Mouse (Mus musculus): ENCODE measurements around the gene Fam174b. TPM values are rescaled to one million over a fixed set of nuclear protein-coding genes. Genes with fewer than 3 reads are reported as not detected.
A peak's percentile ranks its signal among the peaks of the same experiment; 100 is the strongest.

Gene Fam174b
- polyA plus RNA-seq, 1 experiment from 2014 or later, result 20.0 TPM

DNA sequence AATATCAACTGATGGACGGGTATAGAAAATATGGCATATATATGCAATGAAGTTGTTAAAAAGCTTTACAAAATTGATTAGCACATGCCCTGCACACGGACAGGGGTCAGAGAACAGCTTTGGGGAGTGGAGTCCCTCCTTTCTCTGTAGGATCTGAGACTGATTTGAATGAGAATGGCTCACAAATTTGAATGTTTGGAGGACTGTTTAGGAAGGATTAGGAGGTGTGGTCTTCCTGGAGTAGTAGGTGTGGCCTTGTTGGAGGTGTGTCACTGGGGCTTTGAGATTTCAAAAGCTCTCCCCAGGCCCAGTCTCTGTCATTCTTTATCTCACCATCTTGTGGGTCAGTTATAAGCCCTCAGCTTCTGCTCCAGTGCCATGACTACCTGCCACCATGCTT lies 4.1 kb upstream of the Fam174b start:
- no peak for DNase-seq (ENCODE audit: low spot score)
- Histone ChIP-seq H3K4me3 (no peak overlapping the region), H3K27me3 (ENCODE audit: low read depth, poor library complexity, severe bottlenecking) (peaks cover 29% of the 10 kb centered on the region), H3K36me3 (no peaks in the 10 kb centered on the region), H3K27ac (no peak overlapping the region), H3K4me1 (peaks cover 18% of the 10 kb centered on the region), H3K9me3 (replicated peaks) (no peaks in the 10 kb centered on the region)
- WGBS, result 83% methylated on average over 2 of the region's 2 CpGs

GRCm38 (mm10) chr7:73741392-73741791 lies 1.3 kb downstream of the Fam174b start:
- Histone ChIP-seq H3K4me3 (peak overlapping the region; percentile 75), H3K36me3 (no peaks in the 10 kb centered on the region), H3K9me3 (replicated peaks) (no peaks in the 10 kb centered on the region), H3K27ac (peak overlapping the region; percentile 44; the same call in 1 of the 2 replicates), H3K27me3 (ENCODE audit: low read depth, poor library complexity, severe bottlenecking) (peaks cover 40% of the 10 kb centered on the region), H3K4me1 (peaks cover 28% of the 10 kb centered on the region)
- peak; percentile 34 for DNase-seq (ENCODE audit: low spot score)
- WGBS, result 63% methylated on average over 5 of the region's 5 CpGs

DNA sequence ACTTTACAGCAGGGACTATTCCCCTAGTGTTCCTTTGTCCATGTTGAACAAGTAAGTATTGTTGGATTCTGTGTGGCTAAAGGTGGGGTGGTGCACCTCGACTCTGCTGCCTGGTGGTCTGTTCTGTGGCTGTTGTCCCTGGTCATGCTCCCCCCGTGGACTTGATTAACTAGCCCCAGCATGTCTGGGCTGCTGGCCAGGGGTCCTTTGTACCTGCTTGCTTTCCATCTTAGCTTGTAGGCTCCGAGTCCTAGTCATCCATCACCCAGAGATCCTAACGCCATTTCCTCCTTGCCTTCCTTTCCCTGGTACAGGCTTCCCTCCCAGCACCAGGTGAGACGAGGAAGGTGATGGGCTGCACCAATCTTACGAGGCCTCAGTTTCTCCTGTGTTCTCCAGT lies 1.7 kb downstream of the Fam174b start:
- Histone ChIP-seq H3K4me1 (peaks cover 28% of the 10 kb centered on the region), H3K9me3 (replicated peaks) (no peaks in the 10 kb centered on the region), H3K4me3 (peak overlapping the region; percentile 75; the same call in 1 of the 2 replicates), H3K27me3 (ENCODE audit: low read depth, poor library complexity, severe bottlenecking) (peaks cover 40% of the 10 kb centered on the region), H3K27ac (peak overlapping the region; percentile 44; the same call in 1 of the 2 replicates), H3K36me3 (no peaks in the 10 kb centered on the region)
- no peak for DNase-seq (ENCODE audit: low spot score)
- 66% methylated on average over 6 of the region's 6 CpGs for WGBS

DNA sequence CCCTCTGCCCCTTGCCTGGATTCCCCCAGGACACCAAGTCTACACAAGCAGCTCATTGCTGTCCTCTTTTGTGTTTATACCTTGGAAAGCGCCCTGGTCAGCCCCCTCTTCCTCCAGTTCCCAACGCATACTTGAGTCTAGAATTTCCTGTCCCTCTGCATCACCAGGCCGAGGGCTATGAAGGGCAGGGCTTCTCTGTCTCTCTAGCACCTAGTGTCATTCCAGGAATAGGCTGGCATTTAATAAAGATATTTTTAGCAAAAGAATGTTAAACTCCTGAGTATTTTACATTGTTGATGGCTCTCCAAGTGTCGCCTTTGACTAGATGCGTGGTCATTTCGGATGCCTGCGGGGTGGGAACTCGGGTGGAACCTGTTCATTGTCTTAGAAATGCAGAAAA lies 3.0 kb downstream of the Fam174b start:
- Histone ChIP-seq H3K9me3 (replicated peaks) (no peaks in the 10 kb centered on the region), H3K4me1 (peaks cover 28% of the 10 kb centered on the region), H3K27ac (no peak overlapping the region), H3K36me3 (no peaks in the 10 kb centered on the region), H3K4me3 (no peak overlapping the region), H3K27me3 (ENCODE audit: low read depth, poor library complexity, severe bottlenecking) (peaks cover 40% of the 10 kb centered on the region)
- DNase-seq (ENCODE audit: low spot score), result no peak
- 90% methylated on average over 8 of the region's 8 CpGs for WGBS

- no peak overlapping the region for H3K4me3 ChIP-seq
- H3K4me1 ChIP-seq, result peaks cover 26% of the 10 kb centered on the region
- no peaks in the 10 kb centered on the region for H3K9me3 ChIP-seq (replicated peaks)
- no peak overlapping the region for H3K27ac ChIP-seq
- 82% methylated on average over 10 of the region's 10 CpGs for WGBS
- no peak for DNase-seq (ENCODE audit: low spot score)
- no peaks in the 10 kb centered on the region for H3K36me3 ChIP-seq
- H3K27me3 ChIP-seq (ENCODE audit: low read depth, poor library complexity, severe bottlenecking), result peaks cover 33% of the 10 kb centered on the region
These were observed 3.8 kb downstream of the Fam174b start for GRCm38 (mm10) chr7:73743831-73744370.

GRCm38 (mm10) chr7:73745903-73746302 lies 5.8 kb downstream of the Fam174b start:
- WGBS, result 80% methylated on average over 5 of the region's 5 CpGs
- Histone ChIP-seq H3K27me3 (ENCODE audit: low read depth, poor library complexity, severe bottlenecking) (peaks cover 13% of the 10 kb centered on the region), H3K9me3 (replicated peaks) (no peaks in the 10 kb centered on the region), H3K36me3 (no peaks in the 10 kb centered on the region), H3K4me1 (peaks cover 15% of the 10 kb centered on the region), H3K4me3 (no peak overlapping the region), H3K27ac (no peak overlapping the region)
- no peak for DNase-seq (ENCODE audit: low spot score)

DNA sequence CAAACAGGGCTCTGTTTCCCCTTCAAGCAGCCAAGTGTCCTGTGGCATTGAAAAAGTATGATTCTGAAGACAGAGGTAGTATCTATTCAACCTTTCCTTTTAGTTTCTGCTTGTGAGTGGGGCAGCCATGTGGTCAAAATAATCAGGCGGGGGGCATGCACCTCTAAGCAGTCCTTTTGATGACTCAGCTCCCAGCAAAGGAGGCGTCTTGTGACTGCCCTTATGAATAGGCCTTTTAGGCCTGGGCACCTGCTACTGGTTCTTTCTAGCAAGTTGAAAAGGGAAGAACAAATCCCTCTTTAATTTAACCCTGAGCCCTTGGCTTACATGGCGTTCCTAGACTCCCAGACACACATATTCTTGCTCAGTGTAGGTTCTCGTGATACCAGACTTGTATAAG lies 6.7 kb downstream of the Fam174b start:
- no peak overlapping the region for H3K4me3 ChIP-seq
- 81% methylated on average over 4 of the region's 4 CpGs for whole genome bisulfite sequencing
- peaks cover 6% of the 10 kb centered on the region for H3K4me1 ChIP-seq
- DNase-seq (ENCODE audit: low spot score), result no peak
- peaks cover 4% of the 10 kb centered on the region for H3K27me3 ChIP-seq (ENCODE audit: low read depth, poor library complexity, severe bottlenecking)
- no peak overlapping the region for H3K27ac ChIP-seq
- H3K36me3 ChIP-seq, result no peaks in the 10 kb centered on the region
- no peaks in the 10 kb centered on the region for H3K9me3 ChIP-seq (replicated peaks)

DNA sequence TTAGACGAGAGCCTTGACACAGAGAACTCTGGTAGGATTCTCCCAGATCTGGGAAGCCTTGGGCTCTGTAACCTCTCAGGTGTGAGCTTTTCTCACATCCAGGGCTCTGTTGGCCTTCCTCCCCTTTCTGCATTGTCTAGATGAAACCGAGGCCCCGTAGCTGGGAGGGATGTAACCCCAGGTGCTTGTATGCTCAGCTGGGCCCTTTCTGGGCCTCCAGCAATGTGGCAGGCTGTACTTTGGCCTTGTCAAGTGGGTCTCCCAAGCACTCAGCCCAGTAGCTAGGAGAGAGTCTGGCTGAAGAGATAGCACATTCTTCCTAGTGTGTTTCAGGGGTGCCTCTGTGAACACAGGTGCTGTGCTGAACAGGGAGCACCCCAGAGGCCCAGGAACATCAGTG lies 7.4 kb downstream of the Fam174b start:
- Histone ChIP-seq H3K27me3 (ENCODE audit: low read depth, poor library complexity, severe bottlenecking) (no peaks in the 10 kb centered on the region), H3K36me3 (no peaks in the 10 kb centered on the region), H3K4me1 (peaks cover 4% of the 10 kb centered on the region; the same call in 1 of the 2 replicates), H3K27ac (no peak overlapping the region), H3K4me3 (no peak overlapping the region), H3K9me3 (replicated peaks) (no peaks in the 10 kb centered on the region)
- WGBS, result 93% methylated on average over 3 of the region's 3 CpGs
- no peak for DNase-seq (ENCODE audit: low spot score)

DNA sequence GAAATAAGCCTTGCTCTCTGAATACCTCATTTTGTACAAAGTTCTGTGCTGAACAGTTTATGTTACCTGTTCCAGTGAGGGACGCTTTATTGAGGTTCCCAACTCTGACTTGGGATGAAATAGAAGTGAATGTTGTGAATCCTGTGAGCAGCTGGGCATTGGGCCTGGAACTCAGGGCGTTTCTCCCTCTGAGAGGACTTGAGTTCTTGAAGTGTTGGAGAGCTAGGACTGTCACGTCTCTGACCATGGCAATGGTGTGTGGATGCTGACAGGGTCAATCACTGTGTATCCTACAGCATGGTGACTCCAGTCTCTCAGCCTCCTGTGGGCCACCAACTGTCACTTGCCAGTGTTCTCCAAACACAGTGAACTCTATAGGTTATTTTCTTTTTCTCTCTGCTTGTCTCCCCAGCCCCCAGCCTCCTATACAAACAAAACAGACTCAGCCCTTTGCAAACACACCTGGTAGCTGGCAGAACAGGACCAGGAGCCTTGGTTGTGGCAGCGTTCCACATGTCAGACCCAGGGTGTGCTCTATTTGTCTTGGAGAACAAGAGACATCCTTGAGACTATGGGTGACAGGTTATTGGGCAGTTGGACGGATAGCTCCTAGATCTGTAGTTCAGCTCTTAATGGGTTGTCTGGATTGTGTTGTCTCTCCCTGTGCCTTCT lies 8.5 kb downstream of the Fam174b start:
- peaks cover 4% of the 10 kb centered on the region; the same call in 1 of the 2 replicates for H3K4me1 ChIP-seq
- H3K27me3 ChIP-seq (ENCODE audit: low read depth, poor library complexity, severe bottlenecking), result no peaks in the 10 kb centered on the region
- no peak overlapping the region for H3K4me3 ChIP-seq
- DNase-seq (ENCODE audit: low spot score), result no peak
- H3K27ac ChIP-seq, result no peak overlapping the region
- H3K36me3 ChIP-seq, result no peaks in the 10 kb centered on the region
- WGBS, result 87% methylated on average over 5 of the region's 5 CpGs
- no peaks in the 10 kb centered on the region for H3K9me3 ChIP-seq (replicated peaks)

DNA sequence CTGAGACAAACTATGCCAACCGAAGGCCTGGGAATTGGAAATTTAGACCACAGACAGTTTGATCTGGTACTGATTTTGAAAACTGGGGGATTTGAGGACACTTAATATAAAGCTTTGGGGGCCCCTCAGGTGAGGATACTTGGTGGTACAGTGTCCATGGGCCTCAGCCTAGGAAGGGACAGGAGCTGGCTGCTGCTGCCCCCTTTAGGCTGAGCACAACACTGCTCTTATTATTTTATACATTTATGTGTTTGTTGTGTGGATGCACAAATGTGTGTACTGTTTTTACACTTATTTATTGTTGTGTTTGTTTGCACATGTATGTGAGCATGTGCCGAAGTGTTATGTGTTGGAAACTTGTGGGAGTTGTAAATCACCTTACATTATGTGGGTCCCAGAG lies 9.2 kb downstream of the Fam174b start:
- WGBS, result 87% methylated on average over 2 of the region's 2 CpGs
- no peaks in the 10 kb centered on the region for H3K36me3 ChIP-seq
- no peak for DNase-seq (ENCODE audit: low spot score)

GRCm38 (mm10) chr7:73749983-73750382 lies 9.9 kb downstream of the Fam174b start:
- 86% methylated on average over 7 of the region's 7 CpGs for WGBS
- peaks cover 4% of the 10 kb centered on the region; the same call in 1 of the 2 replicates for H3K4me1 ChIP-seq
- H3K36me3 ChIP-seq, result no peaks in the 10 kb centered on the region
- no peaks in the 10 kb centered on the region for H3K9me3 ChIP-seq (replicated peaks)
- no peak overlapping the region for H3K27ac ChIP-seq
- H3K4me3 ChIP-seq, result no peak overlapping the region
- DNase-seq (ENCODE audit: low spot score), result no peak
- H3K27me3 ChIP-seq (ENCODE audit: low read depth, poor library complexity, severe bottlenecking), result no peaks in the 10 kb centered on the region

More for the DNA sequence above, 9.2 kb downstream of the Fam174b start:
- no peaks in the 10 kb centered on the region for H3K27me3 ChIP-seq (ENCODE audit: low read depth, poor library complexity, severe bottlenecking)
- H3K9me3 ChIP-seq (replicated peaks), result no peaks in the 10 kb centered on the region
- no peak overlapping the region for H3K27ac ChIP-seq
- H3K4me3 ChIP-seq, result no peak overlapping the region
- H3K4me1 ChIP-seq, result peaks cover 4% of the 10 kb centered on the region; the same call in 1 of the 2 replicates

DNA sequence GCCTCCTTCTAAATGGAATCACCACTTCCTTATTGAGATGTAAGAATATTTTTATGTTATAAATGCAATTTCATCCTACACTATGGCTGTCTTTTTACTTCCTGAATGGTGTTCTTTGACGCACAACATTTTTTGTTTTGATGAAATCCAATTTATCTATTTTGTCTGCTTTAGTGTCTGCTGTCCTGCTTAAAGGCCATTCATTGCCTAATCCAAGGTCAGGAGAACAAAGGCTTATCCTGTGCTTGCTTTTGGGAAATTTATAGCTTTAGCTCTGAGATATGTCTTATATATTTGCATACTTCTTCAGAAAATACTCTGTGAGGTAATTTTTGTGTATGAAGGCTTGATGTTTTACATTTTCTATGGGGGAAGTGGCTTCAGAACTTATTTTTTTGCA lies 13.5 kb downstream of the Fam174b start:
- Histone ChIP-seq H3K27ac (no peak overlapping the region), H3K27me3 (ENCODE audit: low read depth, poor library complexity, severe bottlenecking) (no peaks in the 10 kb centered on the region), H3K4me1 (peaks cover 4% of the 10 kb centered on the region; the same call in 1 of the 2 replicates), H3K36me3 (no peaks in the 10 kb centered on the region), H3K9me3 (replicated peaks) (no peaks in the 10 kb centered on the region), H3K4me3 (no peak overlapping the region)
- 94% methylated on average over 1 of the region's 1 CpGs for WGBS
- DNase-seq (ENCODE audit: low spot score), result no peak

GRCm38 (mm10) chr7:73755377-73756110 lies 15.4 kb downstream of the Fam174b start:
- H3K27me3 ChIP-seq (ENCODE audit: low read depth, poor library complexity, severe bottlenecking), result no peaks in the 10 kb centered on the region
- no peaks in the 10 kb centered on the region for H3K36me3 ChIP-seq
- WGBS, result 58% methylated on average over 1 of the region's 1 CpGs
- H3K9me3 ChIP-seq (replicated peaks), result no peaks in the 10 kb centered on the region
- no peak overlapping the region for H3K27ac ChIP-seq
- no peak overlapping the region for H3K4me3 ChIP-seq
- peaks cover 2% of the 10 kb centered on the region; the same call in 1 of the 2 replicates for H3K4me1 ChIP-seq
- no peak for DNase-seq (ENCODE audit: low spot score)
